Mouse (Mus musculus): ENCODE results near the gene Tmem136. TPM values are rescaled to one million over a fixed set of nuclear protein-coding genes. Genes with fewer than 3 reads are reported as not detected.

Tmem136 gene
- 9.8 and 11.6 TPM in 2 replicates for polyA plus RNA-seq (2014; fragmentation: Nextera tagmentation; extraction: Ambion mirVana)

- ATAC-seq (ENCODE audit: low FRiP score, low TSS enrichment) (peak; percentile 91), DNase-seq (peak; percentile 89)
- no peaks in the 10 kb centered on the region for H3K27me3 ChIP-seq (ENCODE audit: control insufficient read depth, insufficient read depth, low read length)
- WGBS: 3% methylated on average over 55 of the region's 55 CpGs
- peak within 1 kb of the TSS; percentile 83 for H3K4me3 ChIP-seq (replicated peaks; ENCODE audit: low read depth, low read length)
- H3K4me1 ChIP-seq (ENCODE audit: control insufficient read depth, insufficient read depth, low read length): peaks cover 10% of the 10 kb centered on the region; the same call in 1 of the 2 replicates
- H3K27ac ChIP-seq (replicated peaks; ENCODE audit: low read depth, low read length): peak within 1 kb of the TSS; percentile 47
- peak within 1 kb of the TSS; percentile 76 for H3K4me2 ChIP-seq (ENCODE audit: low read length)
- peaks cover 4% of the 10 kb centered on the region for H3K36me3 ChIP-seq (ENCODE audit: control insufficient read depth, insufficient read depth, low read length)
- peak within 1 kb of the TSS; percentile 73 for H3K9ac ChIP-seq (replicated peaks; ENCODE audit: low read length)
- H3K9me3 ChIP-seq (ENCODE audit: control insufficient read depth, low read length): no peaks in the 10 kb centered on the region
Measured at GRCm38 (mm10) chr9:43116134-43116996, at the start of gene Tmem136. Gene Tmem136, minus strand, starts transcription at chr9:43116570.

DNA sequence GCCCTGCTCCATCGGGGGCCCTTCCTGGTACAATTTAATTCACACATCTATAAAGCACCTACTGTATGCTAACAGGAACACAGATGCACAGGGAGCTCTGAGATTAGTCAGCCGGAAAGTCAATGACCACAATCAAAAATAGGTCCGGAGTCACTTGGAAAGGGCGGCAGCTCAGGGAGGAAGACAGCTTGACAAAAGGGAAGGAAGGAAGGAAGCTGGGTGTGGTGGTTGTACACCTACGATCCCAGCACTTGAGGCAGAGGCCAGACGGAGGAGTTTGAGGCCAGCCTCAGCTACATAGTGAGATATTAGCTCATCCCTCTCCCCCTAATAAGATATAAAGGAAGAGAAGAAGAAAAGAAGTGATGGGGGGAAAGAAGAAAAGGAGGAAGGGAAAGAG lies 39.6 kb upstream of the Tmem136 start:
- no peak for ATAC-seq (ENCODE audit: low FRiP score, low TSS enrichment)
- WGBS: 87% methylated on average over 6 of the region's 6 CpGs
- no peak for DNase-seq
- no peak overlapping the region for H3K4me2 ChIP-seq (ENCODE audit: low read length)
- no peak overlapping the region for H3K27ac ChIP-seq (replicated peaks; ENCODE audit: low read depth, low read length)
- H3K9me3 ChIP-seq (ENCODE audit: control insufficient read depth, low read length): no peaks in the 10 kb centered on the region
- no peaks in the 10 kb centered on the region for H3K36me3 ChIP-seq (ENCODE audit: control insufficient read depth, insufficient read depth, low read length)
- H3K9ac ChIP-seq (replicated peaks; ENCODE audit: low read length): no peak overlapping the region
- H3K4me3 ChIP-seq (replicated peaks; ENCODE audit: low read depth, low read length): no peak overlapping the region
- no peaks in the 10 kb centered on the region for H3K4me1 ChIP-seq (ENCODE audit: control insufficient read depth, insufficient read depth, low read length)
- no peaks in the 10 kb centered on the region for H3K27me3 ChIP-seq (ENCODE audit: control insufficient read depth, insufficient read depth, low read length)

DNA sequence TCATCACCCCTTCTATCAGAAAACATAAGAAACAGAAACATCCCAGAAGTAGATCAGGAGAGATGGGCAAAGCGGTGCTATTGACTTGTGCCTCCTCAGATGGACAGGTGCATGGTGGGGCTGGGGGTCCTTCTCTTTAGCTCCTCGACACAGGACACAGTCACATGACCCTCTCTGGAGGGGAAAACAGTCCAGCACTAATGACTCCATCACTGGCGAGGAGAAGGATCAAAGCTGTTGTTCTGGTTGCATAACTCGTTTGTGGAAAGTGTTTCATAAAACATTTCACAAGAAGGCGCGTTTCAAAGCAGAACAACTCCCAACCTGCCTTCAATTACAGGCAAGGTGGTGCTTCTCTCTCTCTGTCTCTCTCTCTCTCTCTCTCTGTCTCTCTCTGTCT lies 35.4 kb upstream of the Tmem136 start:
- Histone ChIP-seq H3K9ac (replicated peaks; ENCODE audit: low read length) (no peak overlapping the region), H3K4me2 (ENCODE audit: low read length) (no peak overlapping the region), H3K36me3 (ENCODE audit: control insufficient read depth, insufficient read depth, low read length) (no peaks in the 10 kb centered on the region), H3K4me1 (ENCODE audit: control insufficient read depth, insufficient read depth, low read length) (no peaks in the 10 kb centered on the region; the same call in 1 of the 2 replicates), H3K9me3 (ENCODE audit: control insufficient read depth, low read length) (no peaks in the 10 kb centered on the region), H3K4me3 (replicated peaks; ENCODE audit: low read depth, low read length) (no peak overlapping the region), H3K27ac (replicated peaks; ENCODE audit: low read depth, low read length) (no peak overlapping the region), H3K27me3 (ENCODE audit: control insufficient read depth, insufficient read depth, low read length) (no peaks in the 10 kb centered on the region)
- WGBS: 85% methylated on average over 6 of the region's 6 CpGs
- no peak for ATAC-seq (ENCODE audit: low FRiP score, low TSS enrichment)
- no peak for DNase-seq

GRCm38 (mm10) chr9:43150957-43151356 lies 34.6 kb upstream of the Tmem136 start:
- DNase-seq (peak; percentile 8), ATAC-seq (ENCODE audit: low FRiP score, low TSS enrichment) (no peak)
- Histone ChIP-seq H3K36me3 (ENCODE audit: control insufficient read depth, insufficient read depth, low read length) (no peaks in the 10 kb centered on the region), H3K4me2 (ENCODE audit: low read length) (no peak overlapping the region), H3K27ac (replicated peaks; ENCODE audit: low read depth, low read length) (no peak overlapping the region), H3K27me3 (ENCODE audit: control insufficient read depth, insufficient read depth, low read length) (no peaks in the 10 kb centered on the region), H3K4me3 (replicated peaks; ENCODE audit: low read depth, low read length) (no peak overlapping the region), H3K9ac (replicated peaks; ENCODE audit: low read length) (no peak overlapping the region), H3K9me3 (ENCODE audit: control insufficient read depth, low read length) (no peaks in the 10 kb centered on the region), H3K4me1 (ENCODE audit: control insufficient read depth, insufficient read depth, low read length) (no peaks in the 10 kb centered on the region; the same call in 1 of the 2 replicates)
- WGBS: 72% methylated on average over 9 of the region's 9 CpGs

GRCm38 (mm10) chr9:43150075-43150474 lies 33.7 kb upstream of the Tmem136 start:
- Histone ChIP-seq H3K36me3 (ENCODE audit: control insufficient read depth, insufficient read depth, low read length) (no peaks in the 10 kb centered on the region), H3K27me3 (ENCODE audit: control insufficient read depth, insufficient read depth, low read length) (no peaks in the 10 kb centered on the region), H3K4me2 (ENCODE audit: low read length) (no peak overlapping the region), H3K4me3 (replicated peaks; ENCODE audit: low read depth, low read length) (no peak overlapping the region), H3K9ac (replicated peaks; ENCODE audit: low read length) (no peak overlapping the region), H3K27ac (replicated peaks; ENCODE audit: low read depth, low read length) (no peak overlapping the region), H3K9me3 (ENCODE audit: control insufficient read depth, low read length) (no peaks in the 10 kb centered on the region), H3K4me1 (ENCODE audit: control insufficient read depth, insufficient read depth, low read length) (no peaks in the 10 kb centered on the region; the same call in 1 of the 2 replicates)
- DNase-seq (peak; percentile 47), ATAC-seq (ENCODE audit: low FRiP score, low TSS enrichment) (no peak)
- 76% methylated on average over 10 of the region's 10 CpGs for WGBS

- Histone ChIP-seq H3K36me3 (ENCODE audit: control insufficient read depth, insufficient read depth, low read length) (no peaks in the 10 kb centered on the region), H3K4me3 (replicated peaks; ENCODE audit: low read depth, low read length) (no peak overlapping the region), H3K4me1 (ENCODE audit: control insufficient read depth, insufficient read depth, low read length) (no peaks in the 10 kb centered on the region; the same call in 1 of the 2 replicates), H3K9me3 (ENCODE audit: control insufficient read depth, low read length) (no peaks in the 10 kb centered on the region), H3K9ac (replicated peaks; ENCODE audit: low read length) (no peak overlapping the region), H3K27me3 (ENCODE audit: control insufficient read depth, insufficient read depth, low read length) (no peaks in the 10 kb centered on the region), H3K4me2 (ENCODE audit: low read length) (no peak overlapping the region), H3K27ac (replicated peaks; ENCODE audit: low read depth, low read length) (no peak overlapping the region)
- 86% methylated on average over 3 of the region's 3 CpGs for WGBS
- DNase-seq (no peak), ATAC-seq (ENCODE audit: low FRiP score, low TSS enrichment) (no peak)
Measured at GRCm38 (mm10) chr9:43149498-43149897, 33.1 kb upstream of the Tmem136 start.

GRCm38 (mm10) chr9:43145196-43145595 lies 28.8 kb upstream of the Tmem136 start:
- Histone ChIP-seq H3K4me2 (ENCODE audit: low read length) (no peak overlapping the region), H3K9ac (replicated peaks; ENCODE audit: low read length) (no peak overlapping the region), H3K27ac (replicated peaks; ENCODE audit: low read depth, low read length) (no peak overlapping the region), H3K36me3 (ENCODE audit: control insufficient read depth, insufficient read depth, low read length) (no peaks in the 10 kb centered on the region), H3K4me1 (ENCODE audit: control insufficient read depth, insufficient read depth, low read length) (no peaks in the 10 kb centered on the region), H3K9me3 (ENCODE audit: control insufficient read depth, low read length) (no peaks in the 10 kb centered on the region), H3K4me3 (replicated peaks; ENCODE audit: low read depth, low read length) (no peak overlapping the region), H3K27me3 (ENCODE audit: control insufficient read depth, insufficient read depth, low read length) (no peaks in the 10 kb centered on the region)
- no peak for ATAC-seq (ENCODE audit: low FRiP score, low TSS enrichment)
- 88% methylated on average over 4 of the region's 4 CpGs for WGBS
- DNase-seq: no peak

- Histone ChIP-seq H3K9me3 (ENCODE audit: control insufficient read depth, low read length) (no peaks in the 10 kb centered on the region), H3K27me3 (ENCODE audit: control insufficient read depth, insufficient read depth, low read length) (no peaks in the 10 kb centered on the region), H3K4me2 (ENCODE audit: low read length) (no peak overlapping the region), H3K9ac (replicated peaks; ENCODE audit: low read length) (no peak overlapping the region), H3K36me3 (ENCODE audit: control insufficient read depth, insufficient read depth, low read length) (no peaks in the 10 kb centered on the region), H3K4me1 (ENCODE audit: control insufficient read depth, insufficient read depth, low read length) (no peaks in the 10 kb centered on the region), H3K27ac (replicated peaks; ENCODE audit: low read depth, low read length) (no peak overlapping the region), H3K4me3 (replicated peaks; ENCODE audit: low read depth, low read length) (no peak overlapping the region)
- WGBS: 75% methylated on average over 12 of the region's 12 CpGs
- peak; percentile 28 for DNase-seq
- no peak for ATAC-seq (ENCODE audit: low FRiP score, low TSS enrichment)
Measured at GRCm38 (mm10) chr9:43144206-43144810, 27.9 kb upstream of the Tmem136 start.

Data from midbrain, embryonic 14.5 days (tissue).